Mouse (Mus musculus) liver, embryonic 15.5 days (tissue): ENCODE results near the gene Hils1. TPM values are rescaled to one million over a fixed set of nuclear protein-coding genes. Genes with fewer than 3 reads are reported as not detected.
"Not testable (repeated sequence)": the region's sequence is repeated elsewhere in the genome, so short reads cannot be mapped to it uniquely, and the experiment has no call there.

Experiments used
- ATAC-seq: fragments of 200-750 bp; cut with Nextera tagmentation; 2 replicates; pipeline ENCODE4 v1.8.0; 2017; ENCODE audit warnings: moderate number of reproducible peaks, mild to moderate bottlenecking, moderate library complexity; ENCODE audit not compliant: insufficient read depth
- H3K27ac ChIP-seq: fragments of 300-500 bp; sonication (generic); replicated peaks from 2 replicates; pipeline ENCODE4 v1.5.1; 2015; ENCODE audit warnings: mild to moderate bottlenecking, inconsistent platforms
- H3K27me3 ChIP-seq: fragments of 300-500 bp; sonication (generic); 2 replicates; pipeline ENCODE4 v1.6.1; 2015; ENCODE audit warnings: mild to moderate bottlenecking, inconsistent platforms
- H3K36me3 ChIP-seq: fragments of 300-500 bp; sonication (generic); replicated peaks from 2 replicates; pipeline ENCODE4 v1.6.1; 2015; ENCODE audit warnings: moderate library complexity, mild to moderate bottlenecking, inconsistent platforms
- H3K4me1 ChIP-seq: fragments of 300-500 bp; sonication (generic); replicated peaks from 2 replicates; pipeline ENCODE4 v1.6.1; 2015; ENCODE audit warnings: inconsistent platforms
- H3K4me2 ChIP-seq: fragments of 300-500 bp; sonication (generic); 2 replicates; pipeline ENCODE4 v1.6.1; 2015; ENCODE audit warnings: moderate library complexity, mild to moderate bottlenecking, inconsistent platforms
- H3K4me3 ChIP-seq: fragments of 300-500 bp; sonication (generic); replicated peaks from 2 replicates; pipeline ENCODE4 v1.5.1; 2015; ENCODE audit warnings: mild to moderate bottlenecking, inconsistent platforms
- H3K9ac ChIP-seq: fragments of 300-500 bp; sonication (generic); 2 replicates; pipeline ENCODE4 v1.6.1; 2015; ENCODE audit warnings: moderate library complexity, mild to moderate bottlenecking, inconsistent platforms
- H3K9me3 ChIP-seq: fragments of 300-500 bp; sonication (generic); replicated peaks from 2 replicates; pipeline ENCODE4 v1.6.1; 2016; ENCODE audit warnings: inconsistent platforms
- WGBS: fragments of 180-500 bp; shearing (Covaris S2); methylation state at CpG from one replicate; pipeline ENCODE4 v1.1.7; 2015; ENCODE audit warnings: mixed read lengths; ENCODE audit not compliant: insufficient replicate concordance; 5-methylcytosine and 5-hydroxymethylcytosine counted together
- polyA plus RNA-seq: library from polyadenylated mRNA; unstranded; fragments of >200 nt; fragmentation: Nextera tagmentation; extraction: Ambion mirVana; gene quantifications from 2 replicates; pipeline ENCODE4 v1.2.1, GENCODE M21; 2015

Gene Hils1
- polyA plus RNA-seq, 1 experiment from 2014 or later, result not detected

- 44% methylated on average over 4 of the region's 4 CpGs for WGBS
- Histone ChIP-seq H3K4me2 (peak overlapping the region; percentile 88), H3K27me3 (peaks cover 8% of the 10 kb centered on the region), H3K4me3 (peak overlapping the region; percentile 60), H3K36me3 (peaks cover 47% of the 10 kb centered on the region), H3K9ac (0 out of 2 replicates have a peak overlapping the region, but pooled peaks have one; percentile 21), H3K27ac (peak overlapping the region; percentile 100), H3K9me3 (no peaks in the 10 kb centered on the region), H3K4me1 (peaks cover 80% of the 10 kb centered on the region)
- no peak for ATAC-seq
These were observed 38.6 kb downstream of the Hils1 start for GRCm38 (mm10) chr11:95006038-95006437.

- H3K4me1 ChIP-seq, result peaks cover 77% of the 10 kb centered on the region
- 1% methylated on average over 27 of the region's 27 CpGs for WGBS
These were observed 39.3 kb downstream of the Hils1 start for GRCm38 (mm10) chr11:95006525-95007219.

GRCm38 (mm10) chr11:95007418-95007817 is 40.0 kb downstream of the Hils1 start:
- no peak for ATAC-seq
- H3K36me3 ChIP-seq, result peaks cover 35% of the 10 kb centered on the region
- H3K4me1 ChIP-seq, result peaks cover 77% of the 10 kb centered on the region
- 10% methylated on average over 3 of the region's 3 CpGs for WGBS
- H3K9me3 ChIP-seq, result no peaks in the 10 kb centered on the region
- peak overlapping the region; percentile 88 for H3K4me2 ChIP-seq
- H3K9ac ChIP-seq, result peak overlapping the region; percentile 51; the same call in 1 of the 2 replicates
- peak overlapping the region; percentile 100 for H3K27ac ChIP-seq
- peaks cover 17% of the 10 kb centered on the region for H3K27me3 ChIP-seq
- 0 out of 2 replicates have a peak overlapping the region, but pooled peaks have one; percentile 60 for H3K4me3 ChIP-seq

More at GRCm38 (mm10) chr11:95006525-95007219, 39.3 kb downstream of the Hils1 start:
- H3K9me3 ChIP-seq, result no peaks in the 10 kb centered on the region
- peak overlapping the region; percentile 100 for H3K27ac ChIP-seq
- peak overlapping the region; percentile 51 for H3K9ac ChIP-seq
- peaks cover 42% of the 10 kb centered on the region for H3K36me3 ChIP-seq
- H3K4me2 ChIP-seq, result peak overlapping the region; percentile 88
- peak; percentile 42 for ATAC-seq
- H3K4me3 ChIP-seq, result peak overlapping the region; percentile 60
- peaks cover 12% of the 10 kb centered on the region for H3K27me3 ChIP-seq

- Histone ChIP-seq H3K36me3 (peaks cover 28% of the 10 kb centered on the region), H3K4me1 (peaks cover 77% of the 10 kb centered on the region), H3K4me3 (peak overlapping the region; percentile 78), H3K9me3 (no peaks in the 10 kb centered on the region), H3K4me2 (peak overlapping the region; percentile 89), H3K27ac (peak overlapping the region; percentile 100), H3K27me3 (peaks cover 21% of the 10 kb centered on the region), H3K9ac (peak overlapping the region; percentile 95)
- WGBS, result 26% methylated on average over 15 of the region's 15 CpGs
- ATAC-seq, result no peak
These were observed 41.6 kb downstream of the Hils1 start for GRCm38 (mm10) chr11:95008661-95009628.

GRCm38 (mm10) chr11:95009629-95010014 is 42.2 kb downstream of the Hils1 start, which contains the start of gene Samd14:
TSS of gene Samd14 (plus strand) at chr11:95009879.
- Histone ChIP-seq H3K4me1 (peaks cover 77% of the 10 kb centered on the region), H3K9ac (peak within 1 kb of the TSS; percentile 95), H3K4me2 (peak within 1 kb of the TSS; percentile 89), H3K36me3 (peaks cover 28% of the 10 kb centered on the region), H3K4me3 (peak within 1 kb of the TSS; percentile 78), H3K27ac (peak within 1 kb of the TSS; percentile 100), H3K9me3 (no peaks in the 10 kb centered on the region), H3K27me3 (peaks cover 21% of the 10 kb centered on the region)
- WGBS, result 0% methylated on average over 31 of the region's 32 CpGs
- ATAC-seq, result peak; percentile 20

GRCm38 (mm10) chr11:95010141-95010739 is 42.8 kb downstream of the Hils1 start:
- no peak for ATAC-seq
- WGBS, result 2% methylated on average over 37 of the region's 40 CpGs
- H3K4me1 ChIP-seq, result peaks cover 79% of the 10 kb centered on the region
- peaks cover 28% of the 10 kb centered on the region for H3K36me3 ChIP-seq
- no peaks in the 10 kb centered on the region for H3K9me3 ChIP-seq
- H3K27ac ChIP-seq, result peak overlapping the region; percentile 100
- peak overlapping the region; percentile 78 for H3K4me3 ChIP-seq
- peaks cover 21% of the 10 kb centered on the region for H3K27me3 ChIP-seq
- H3K9ac ChIP-seq, result peak overlapping the region; percentile 95
- peak overlapping the region; percentile 89 for H3K4me2 ChIP-seq

GRCm38 (mm10) chr11:95010841-95011403 is 43.5 kb downstream of the Hils1 start:
- Histone ChIP-seq H3K4me2 (peak overlapping the region; percentile 89), H3K4me3 (peak overlapping the region; percentile 78), H3K27ac (peak overlapping the region; percentile 100), H3K9ac (peak overlapping the region; percentile 95), H3K36me3 (peaks cover 28% of the 10 kb centered on the region), H3K4me1 (peaks cover 79% of the 10 kb centered on the region), H3K27me3 (peaks cover 21% of the 10 kb centered on the region)
- 16% methylated on average over 4 of the region's 4 CpGs for WGBS
- not testable (repeated sequence) for ATAC-seq, H3K9me3 ChIP-seq

- Histone ChIP-seq H3K36me3 (peaks cover 32% of the 10 kb centered on the region), H3K4me3 (peak overlapping the region; percentile 78), H3K27ac (peak overlapping the region; percentile 100), H3K4me2 (peak overlapping the region; percentile 89), H3K4me1 (peaks cover 79% of the 10 kb centered on the region), H3K9me3 (no peaks in the 10 kb centered on the region), H3K9ac (peak overlapping the region; percentile 95), H3K27me3 (peaks cover 21% of the 10 kb centered on the region)
- ATAC-seq, result no peak
- WGBS, result 9% methylated on average over 1 of the region's 1 CpGs
These were observed 44.0 kb downstream of the Hils1 start for GRCm38 (mm10) chr11:95011416-95011815.

GRCm38 (mm10) chr11:95012075-95012474 is 44.7 kb downstream of the Hils1 start:
- Histone ChIP-seq H3K36me3 (peaks cover 39% of the 10 kb centered on the region), H3K4me1 (peaks cover 78% of the 10 kb centered on the region), H3K27me3 (peaks cover 21% of the 10 kb centered on the region), H3K9me3 (no peaks in the 10 kb centered on the region), H3K4me2 (peak overlapping the region; percentile 89), H3K27ac (peak overlapping the region; percentile 100), H3K4me3 (peak overlapping the region; percentile 78), H3K9ac (peak overlapping the region; percentile 95)
- 10% methylated on average over 3 of the region's 3 CpGs for WGBS
- ATAC-seq, result peak; percentile 97

GRCm38 (mm10) chr11:95012487-95012886 is 45.1 kb downstream of the Hils1 start:
- Histone ChIP-seq H3K36me3 (peaks cover 43% of the 10 kb centered on the region), H3K9me3 (no peaks in the 10 kb centered on the region), H3K4me1 (peaks cover 74% of the 10 kb centered on the region), H3K9ac (peak overlapping the region; percentile 74), H3K27me3 (peaks cover 21% of the 10 kb centered on the region), H3K27ac (peak overlapping the region; percentile 100), H3K4me2 (peak overlapping the region; percentile 89), H3K4me3 (peak overlapping the region; percentile 78)
- ATAC-seq, result no peak
- WGBS, result 21% methylated on average over 3 of the region's 3 CpGs
